Mouse (Mus musculus) heart, adult 2 months (tissue): ENCODE results near the gene Tbxas1.

Experiments
- CTCF ChIP-seq: fragments of 200-600 bp; IDR thresholded peaks from 2 replicates; pipeline ENCODE4 v1.8.1; 2022; ENCODE audit warnings: antibody characterized with exemption, mild to moderate bottlenecking, moderate library complexity
- POLR2A ChIP-seq: fragments of 200-500 bp; IDR thresholded peaks from 2 replicates; pipeline ENCODE4 v1.6.1; 2011; ENCODE audit warnings: mild to moderate bottlenecking, low read depth, low read length, control low read depth; ENCODE audit not compliant: insufficient read depth

DNA sequence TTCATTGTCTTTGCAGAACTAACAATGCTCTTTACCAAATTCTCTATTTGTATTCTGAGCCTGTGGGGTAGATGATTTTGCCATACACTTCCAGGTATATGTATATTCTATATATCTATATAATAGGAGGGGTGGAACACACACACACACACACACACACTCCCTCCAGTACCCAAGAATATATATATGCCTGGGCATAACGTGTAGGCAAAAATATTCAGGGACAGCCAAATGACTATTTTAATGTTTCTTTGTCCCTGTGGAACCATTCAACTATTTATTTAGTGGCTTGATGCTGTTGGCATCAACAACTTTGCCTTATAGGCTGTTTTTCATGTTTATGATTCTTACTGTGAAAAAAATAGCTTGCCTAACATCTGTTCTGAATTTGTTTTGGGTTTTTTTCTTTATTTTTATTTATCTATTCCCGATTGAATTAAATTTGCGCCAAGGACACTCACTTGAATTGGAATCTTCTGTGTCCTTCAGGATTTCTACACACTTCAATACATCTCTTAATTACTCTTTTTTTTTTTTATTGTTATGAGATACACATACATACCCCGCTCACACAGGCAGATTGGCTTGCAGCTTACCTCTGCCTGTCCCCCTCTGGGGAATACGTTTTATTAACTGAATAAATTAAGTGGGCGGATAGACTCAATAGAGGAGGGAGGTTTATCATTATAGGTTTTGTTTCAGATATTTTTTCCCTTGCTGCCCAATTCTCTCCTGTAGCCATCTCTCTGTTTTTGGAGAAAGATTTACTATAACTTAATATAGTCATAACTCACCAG, 94.9 kb downstream of the Tbxas1 start:
- no peak for TF ChIP-seq CTCF
- TF ChIP-seq POLR2A: no peak
